Mouse (Mus musculus): ENCODE data around the gene Foxd3.

- no peak for TF ChIP-seq CTCF (IDR thresholded peaks at IDR 0.05; ENCODE audit: low read depth, low read length)
- no peak for TF ChIP-seq GATA1 (IDR thresholded peaks at IDR 0.05; ENCODE audit: borderline replicate concordance, low read length)
- no peak for TF ChIP-seq TAL1 (conservative IDR thresholded peaks at IDR 0.05; ENCODE audit: low read depth, low read length)
- no peak for TF ChIP-seq POLR2AphosphoS5 (IDR thresholded peaks at IDR 0.05; ENCODE audit: insufficient replicate concordance, low read depth, low read length)
- TF ChIP-seq GATA2 (IDR thresholded peaks at IDR 0.05; ENCODE audit: borderline replicate concordance, low read depth, low read length) = no peak
These were observed 2.9 kb upstream of the Foxd3 start for GRCm38 (mm10) chr4:99653216-99653607.

Measured in G1E (cell line).